Mouse (Mus musculus) E14TG2a.4 (cell line): ENCODE data around the gene Marco.

Experiments
- CTCF ChIP-seq: conservative IDR thresholded peaks from 2 replicates; pipeline ENCODE4 v1.5.1; 2014; ENCODE audit warnings: low read length
- POU5F1 ChIP-seq: IDR thresholded peaks from 2 replicates; pipeline ENCODE4 v1.6.1; 2014; ENCODE audit warnings: low read length, borderline replicate concordance

GRCm38 (mm10) chr1:120435591-120435990 is 69.2 kb downstream of the Marco start:
- no peak for TF ChIP-seq CTCF
- TF ChIP-seq POU5F1: no peak
